Mouse (Mus musculus) limb, embryonic 13.5 days (tissue): ENCODE measurements at regions not wholly inside any gene's neighbourhood (a gene's known extent, or its start where the extent isn't known, plus 50 kb on each side); places are given as distances from the start of the nearest gene placed in this dataset.
"Not testable (repeated sequence)": the region's sequence is repeated elsewhere in the genome, so short reads cannot be mapped to it uniquely, and the experiment has no call there.

Source experiments
- ATAC-seq: fragments of 200-750 bp; cut with Nextera tagmentation; 2 replicates; pipeline ENCODE4 v1.8.0; 2017; ENCODE audit warnings: low read depth, moderate number of reproducible peaks, moderate TSS enrichment; ENCODE audit not compliant: low FRiP score
- H3K27ac ChIP-seq: fragments of 300-500 bp; sonication (generic); 2 replicates; pipeline ENCODE4 v1.5.1; 2015; ENCODE audit warnings: inconsistent platforms, mild to moderate bottlenecking, moderate library complexity
- H3K27me3 ChIP-seq: fragments of 300-500 bp; sonication (generic); 2 replicates; pipeline ENCODE4 v1.6.1; 2015; ENCODE audit warnings: mild to moderate bottlenecking, inconsistent platforms
- H3K36me3 ChIP-seq: fragments of 300-500 bp; sonication (generic); 2 replicates; pipeline ENCODE4 v1.6.1; 2015; ENCODE audit warnings: inconsistent platforms, mild to moderate bottlenecking, moderate library complexity
- H3K4me1 ChIP-seq: fragments of 300-500 bp; sonication (generic); 2 replicates; pipeline ENCODE4 v1.6.1; 2015; ENCODE audit warnings: inconsistent platforms
- H3K4me2 ChIP-seq: fragments of 300-500 bp; sonication (generic); replicated peaks from 2 replicates; pipeline ENCODE4 v1.6.1; 2015; ENCODE audit warnings: inconsistent platforms, mild to moderate bottlenecking, moderate library complexity
- H3K4me3 ChIP-seq: fragments of 300-500 bp; sonication (generic); 2 replicates; pipeline ENCODE4 v1.5.1; 2015; ENCODE audit warnings: moderate library complexity, mild to moderate bottlenecking, inconsistent platforms
- H3K9ac ChIP-seq: fragments of 300-500 bp; sonication (generic); 2 replicates; pipeline ENCODE4 v1.6.1; 2015; ENCODE audit warnings: mild to moderate bottlenecking, inconsistent platforms
- H3K9me3 ChIP-seq: fragments of 300-500 bp; sonication (generic); 2 replicates; pipeline ENCODE4 v1.6.1; 2016; ENCODE audit warnings: inconsistent platforms
- WGBS: fragments of 180-500 bp; shearing (Covaris S2); methylation state at CpG from one replicate; pipeline ENCODE4 v1.1.7; 2015; 5-methylcytosine and 5-hydroxymethylcytosine counted together

DNA sequence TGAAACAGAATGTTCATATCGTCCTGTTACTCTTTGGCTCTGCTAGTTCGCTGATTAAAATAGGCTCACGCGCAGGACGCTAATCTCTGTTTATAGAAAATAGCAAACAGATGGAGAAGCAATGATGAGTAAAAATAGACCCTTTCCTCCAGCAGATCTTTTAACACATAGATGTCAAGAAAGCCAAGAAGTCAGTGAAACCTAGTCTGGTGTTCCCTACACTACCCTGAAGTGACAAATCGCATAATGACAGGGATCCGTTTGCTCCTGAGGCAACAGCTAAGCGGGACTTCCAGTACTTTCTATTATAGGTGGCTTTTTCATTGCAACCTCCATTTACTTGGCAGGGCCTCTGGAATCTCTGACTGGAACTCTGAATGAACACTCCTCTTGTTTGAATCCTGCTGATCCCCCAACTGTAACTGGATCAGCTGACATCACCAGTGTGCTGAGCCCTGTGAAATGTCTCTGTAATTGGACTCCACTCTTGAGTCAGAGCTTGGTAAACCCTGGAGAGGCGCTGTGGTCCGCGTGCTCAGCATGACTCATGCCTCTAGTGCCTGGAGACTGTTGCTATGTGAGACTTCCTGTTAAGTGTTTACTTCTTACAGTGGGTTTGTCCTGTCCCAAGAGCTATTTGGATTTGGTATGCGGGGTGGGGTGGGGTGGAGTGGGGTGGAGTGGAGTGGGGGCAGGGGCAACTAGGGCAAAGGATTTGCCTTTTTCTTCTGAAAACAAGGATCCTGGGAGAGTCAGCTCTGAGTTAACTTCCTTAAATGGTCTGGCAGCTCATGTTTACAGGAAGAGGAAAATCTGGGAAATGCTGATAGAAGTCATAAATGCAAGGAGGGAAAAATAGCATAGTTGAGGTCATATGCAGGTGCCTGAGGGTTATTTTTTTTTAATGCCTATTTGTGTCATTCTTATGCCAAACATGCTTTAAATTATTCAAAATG is 162.4 kb upstream of the Akr1e1 start:
- H3K4me3 ChIP-seq, result no peak overlapping the region

DNA sequence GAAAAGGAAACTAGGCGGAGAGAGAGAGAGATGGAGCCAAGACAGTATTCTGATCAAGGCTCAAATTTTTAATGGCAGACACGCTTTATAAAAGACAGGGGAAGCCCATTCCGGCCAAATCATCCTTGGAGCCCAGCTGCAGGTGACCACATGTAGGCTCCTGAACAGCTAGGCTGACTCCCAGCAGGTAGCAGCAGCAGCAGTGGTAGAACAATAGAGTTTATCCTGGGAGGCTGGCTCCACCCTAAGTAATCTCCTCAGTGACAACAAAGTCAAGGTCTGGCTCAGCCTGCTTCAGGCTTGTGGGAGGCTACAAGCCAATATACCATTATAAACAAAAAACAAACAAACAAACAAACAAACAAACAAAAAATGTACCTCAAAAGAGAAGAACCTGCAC is 151.0 kb upstream of the Akr1e1 start:
- no peak overlapping the region for H3K4me3 ChIP-seq
- no peaks in the 10 kb centered on the region for H3K9me3 ChIP-seq
- no peak overlapping the region for H3K27ac ChIP-seq
- WGBS, result 54% methylated on average over 3 of the region's 3 CpGs
- no peak overlapping the region for H3K4me2 ChIP-seq
- no peaks in the 10 kb centered on the region for H3K4me1 ChIP-seq
- no peak for ATAC-seq
- H3K27me3 ChIP-seq, result no peaks in the 10 kb centered on the region
- H3K36me3 ChIP-seq, result no peaks in the 10 kb centered on the region
- H3K9ac ChIP-seq, result no peak overlapping the region

More for the DNA sequence above, 162.4 kb upstream of the Akr1e1 start:
- no peaks in the 10 kb centered on the region for H3K36me3 ChIP-seq
- peaks cover 11% of the 10 kb centered on the region for H3K4me1 ChIP-seq
- H3K9ac ChIP-seq, result no peak overlapping the region
- no peaks in the 10 kb centered on the region for H3K27me3 ChIP-seq
- peak overlapping the region; percentile 50 for H3K4me2 ChIP-seq
- no peaks in the 10 kb centered on the region for H3K9me3 ChIP-seq
- WGBS, result 13% methylated on average over 12 of the region's 12 CpGs
- peak; percentile 100 for ATAC-seq
- H3K27ac ChIP-seq, result peak overlapping the region; percentile 81

DNA sequence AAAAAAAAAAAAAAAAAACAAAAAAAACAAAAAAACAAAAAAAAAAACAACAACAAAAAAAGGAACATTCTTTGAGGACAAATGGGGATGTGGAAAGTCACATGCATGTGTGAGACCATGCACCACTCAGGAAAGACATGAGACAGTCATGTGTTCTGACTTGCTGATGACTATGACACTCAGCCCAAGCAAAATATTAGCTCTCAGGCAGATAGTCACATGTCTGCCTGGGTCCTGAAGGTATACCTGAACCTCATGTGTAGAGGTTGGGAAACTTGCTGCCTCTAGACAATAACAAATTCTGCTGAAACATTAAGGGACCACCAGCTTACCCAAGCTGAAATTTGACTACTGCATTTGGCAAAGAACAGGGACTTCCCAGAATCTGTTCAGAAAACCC is 147.6 kb upstream of the Akr1e1 start:
- H3K36me3 ChIP-seq, result no peaks in the 10 kb centered on the region
- H3K4me2 ChIP-seq, result no peak overlapping the region
- no peaks in the 10 kb centered on the region for H3K9me3 ChIP-seq
- H3K4me1 ChIP-seq, result no peaks in the 10 kb centered on the region
- no peak for ATAC-seq
- no peak overlapping the region for H3K4me3 ChIP-seq
- no peak overlapping the region for H3K27ac ChIP-seq
- H3K9ac ChIP-seq, result no peak overlapping the region
- H3K27me3 ChIP-seq, result no peaks in the 10 kb centered on the region

- WGBS, result 66% methylated on average over 2 of the region's 2 CpGs
- Histone ChIP-seq H3K27me3 (no peaks in the 10 kb centered on the region), H3K9ac (no peak overlapping the region), H3K4me2 (no peak overlapping the region), H3K4me1 (no peaks in the 10 kb centered on the region), H3K36me3 (no peaks in the 10 kb centered on the region), H3K27ac (no peak overlapping the region), H3K4me3 (no peak overlapping the region), H3K9me3 (no peaks in the 10 kb centered on the region)
- ATAC-seq, result no peak
Observed at GRCm38 (mm10) chr13:4742930-4743329, 134.0 kb upstream of the Akr1e1 start.

DNA sequence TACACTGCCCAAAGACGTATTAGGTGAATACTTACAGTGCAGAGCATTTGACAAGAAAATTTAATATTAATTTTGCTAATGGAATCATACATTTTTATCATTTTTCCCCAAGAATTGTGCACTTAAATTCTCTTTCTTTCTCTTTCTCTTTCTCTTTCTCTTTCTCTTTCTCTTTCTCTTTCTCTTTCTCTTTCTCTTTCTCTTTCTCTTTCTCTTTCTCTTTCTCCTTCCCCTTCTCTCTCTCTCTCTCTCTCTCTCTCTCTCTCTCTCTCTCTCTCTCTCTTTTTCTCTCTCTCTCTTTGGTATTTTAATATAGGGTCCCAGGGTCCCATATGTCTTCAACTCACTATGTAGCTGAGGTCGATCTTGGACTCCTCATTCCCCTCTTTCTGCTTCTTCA is 107.3 kb upstream of the Akr1e1 start:
- WGBS, result 81% methylated on average over 2 of the region's 2 CpGs

DNA sequence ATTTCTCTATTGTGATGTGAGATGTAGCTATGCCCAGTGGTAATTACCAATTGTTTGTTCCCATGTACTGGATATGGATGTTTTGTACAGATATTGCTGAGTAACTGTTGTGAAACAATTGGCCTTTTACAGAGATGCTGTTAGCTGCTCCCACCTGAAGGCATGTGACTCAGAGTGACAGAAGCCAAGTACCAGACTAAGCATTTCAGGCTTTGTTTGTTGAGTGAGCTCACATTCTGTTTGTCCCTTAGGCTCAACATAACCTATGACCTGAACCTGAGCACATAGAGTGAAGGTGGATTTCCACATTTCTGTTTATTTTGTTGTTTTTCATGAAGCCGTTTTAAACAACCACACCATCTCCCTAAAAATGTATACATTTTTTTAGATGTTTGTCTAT is 105.8 kb upstream of the Akr1e1 start:
- H3K36me3 ChIP-seq, result no peaks in the 10 kb centered on the region
- no peaks in the 10 kb centered on the region for H3K4me1 ChIP-seq
- H3K4me2 ChIP-seq, result no peak overlapping the region
- ATAC-seq, result no peak
- WGBS, result 89% methylated on average over 1 of the region's 1 CpGs
- H3K27me3 ChIP-seq, result no peaks in the 10 kb centered on the region
- H3K27ac ChIP-seq, result no peak overlapping the region
- H3K9ac ChIP-seq, result no peak overlapping the region
- H3K9me3 ChIP-seq, result no peaks in the 10 kb centered on the region
- H3K4me3 ChIP-seq, result no peak overlapping the region

More for the DNA sequence above, 107.3 kb upstream of the Akr1e1 start:
- H3K4me1 ChIP-seq, ATAC-seq, H3K9ac ChIP-seq, H3K27ac ChIP-seq, H3K27me3 ChIP-seq, H3K9me3 ChIP-seq, H3K4me2 ChIP-seq, H3K36me3 ChIP-seq, H3K4me3 ChIP-seq: not testable (repeated sequence)

DNA sequence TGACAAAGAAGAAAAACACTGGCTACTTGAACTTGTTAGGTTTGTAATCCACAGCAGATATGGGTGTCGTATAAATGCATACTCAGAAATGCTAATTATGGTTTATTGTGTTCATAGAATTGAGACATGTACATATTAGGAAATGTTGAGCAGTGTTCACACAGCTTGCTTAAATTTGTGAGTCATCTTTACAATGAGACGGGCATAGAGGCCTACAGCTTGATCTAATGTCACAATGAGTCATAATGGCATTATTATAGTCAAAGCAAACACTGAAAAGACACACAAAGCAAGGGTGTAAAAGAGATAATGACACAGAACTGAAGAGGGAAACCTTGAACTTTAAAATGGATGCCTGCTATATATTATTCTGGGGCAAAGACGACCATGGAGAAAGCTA is 103.7 kb upstream of the Akr1e1 start:
- no peaks in the 10 kb centered on the region for H3K36me3 ChIP-seq
- no peak overlapping the region for H3K27ac ChIP-seq
- H3K4me2 ChIP-seq, result no peak overlapping the region
- no peak overlapping the region for H3K4me3 ChIP-seq
- no peaks in the 10 kb centered on the region for H3K27me3 ChIP-seq
- no peaks in the 10 kb centered on the region for H3K4me1 ChIP-seq
- WGBS, result 73% methylated on average over 3 of the region's 3 CpGs
- no peak overlapping the region for H3K9ac ChIP-seq
- H3K9me3 ChIP-seq, result no peaks in the 10 kb centered on the region
- no peak for ATAC-seq

GRCm38 (mm10) chr13:4699591-4699990 is 90.6 kb upstream of the Akr1e1 start:
- ATAC-seq, H3K27ac ChIP-seq, H3K4me1 ChIP-seq, H3K36me3 ChIP-seq, H3K27me3 ChIP-seq, H3K9ac ChIP-seq, H3K4me3 ChIP-seq, H3K4me2 ChIP-seq, H3K9me3 ChIP-seq: not testable (repeated sequence)
- 62% methylated on average over 2 of the region's 2 CpGs for WGBS

GRCm38 (mm10) chr13:4666375-4667140 is 57.6 kb upstream of the Akr1e1 start:
- ATAC-seq, result no peak
- H3K27ac ChIP-seq, result no peak overlapping the region
- no peak overlapping the region for H3K4me2 ChIP-seq
- no peaks in the 10 kb centered on the region for H3K9me3 ChIP-seq
- peaks cover 2% of the 10 kb centered on the region; the same call in 1 of the 2 replicates for H3K27me3 ChIP-seq
- no peaks in the 10 kb centered on the region for H3K4me1 ChIP-seq
- no peak overlapping the region for H3K4me3 ChIP-seq
- H3K36me3 ChIP-seq, result no peaks in the 10 kb centered on the region
- H3K9ac ChIP-seq, result no peak overlapping the region
- 34% methylated on average over 11 of the region's 11 CpGs for WGBS

GRCm38 (mm10) chr13:4663390-4663789 is 54.4 kb upstream of the Akr1e1 start:
- H3K4me3 ChIP-seq, result no peak overlapping the region
- no peak overlapping the region for H3K4me2 ChIP-seq
- ATAC-seq, result no peak
- no peaks in the 10 kb centered on the region for H3K9me3 ChIP-seq
- 54% methylated on average over 3 of the region's 3 CpGs for WGBS
- no peaks in the 10 kb centered on the region for H3K4me1 ChIP-seq
- no peak overlapping the region for H3K27ac ChIP-seq
- H3K27me3 ChIP-seq, result peaks cover 2% of the 10 kb centered on the region; the same call in 1 of the 2 replicates
- H3K9ac ChIP-seq, result no peak overlapping the region
- no peaks in the 10 kb centered on the region for H3K36me3 ChIP-seq

DNA sequence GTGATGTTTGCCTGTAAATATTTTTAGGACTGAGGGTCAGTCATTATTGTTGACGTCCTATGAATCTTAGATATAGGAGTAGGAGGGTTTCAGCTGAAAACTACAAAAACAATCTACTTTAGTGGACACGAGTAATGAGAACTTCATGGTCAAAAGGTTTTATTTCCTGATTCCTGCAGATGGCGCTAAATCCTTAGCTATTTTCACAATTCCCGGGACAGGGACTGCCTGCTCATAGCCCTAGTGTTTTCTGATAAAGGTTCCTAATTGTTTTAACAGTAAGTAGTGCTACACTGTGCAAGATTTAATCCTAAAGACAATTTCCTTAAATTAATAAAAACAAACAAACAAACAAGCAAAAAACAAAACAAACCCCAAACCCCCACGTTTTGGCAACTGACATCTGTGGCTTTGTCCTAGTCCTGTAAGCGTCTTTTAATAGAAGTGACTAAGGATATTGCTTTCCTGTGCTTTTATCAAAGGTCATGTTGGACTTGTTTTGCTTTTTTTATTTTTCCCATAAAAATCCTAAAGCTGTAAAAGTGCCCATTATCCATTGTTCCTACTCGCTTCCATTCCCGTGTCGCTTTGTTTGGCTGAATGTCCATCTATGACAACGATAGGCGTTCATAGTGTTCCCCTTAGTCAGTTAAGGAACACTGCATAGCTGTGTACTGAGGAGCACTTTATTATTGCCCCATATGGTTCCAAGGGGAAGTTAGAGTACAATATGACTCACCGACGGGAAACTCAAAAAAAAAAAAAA is 53.5 kb upstream of the Akr1e1 start:
- 33% methylated on average over 13 of the region's 13 CpGs for WGBS
- peak; percentile 82; the same call in 1 of the 2 replicates for ATAC-seq
- peak overlapping the region; percentile 41 for H3K4me2 ChIP-seq
- no peaks in the 10 kb centered on the region for H3K9me3 ChIP-seq
- no peak overlapping the region for H3K9ac ChIP-seq
- no peaks in the 10 kb centered on the region for H3K36me3 ChIP-seq
- no peaks in the 10 kb centered on the region for H3K4me1 ChIP-seq
- peaks cover 2% of the 10 kb centered on the region; the same call in 1 of the 2 replicates for H3K27me3 ChIP-seq
- no peak overlapping the region for H3K4me3 ChIP-seq
- no peak overlapping the region for H3K27ac ChIP-seq
